Mouse (Mus musculus) urinary bladder, adult 18-20 months (tissue): ENCODE results near the gene Hyal1.
"Not testable (repeated sequence)": the region's sequence is repeated elsewhere in the genome, so short reads cannot be mapped to it uniquely, and the experiment has no call there.

Experiments
- DNase-seq, 2 experiments: peaks; one replicate each; pipeline ENCODE4 v3.0.0; 2022; ENCODE audit warnings: low spot score in 2 of 2, mixed read lengths in 2 of 2

Hyal1 gene

DNA sequence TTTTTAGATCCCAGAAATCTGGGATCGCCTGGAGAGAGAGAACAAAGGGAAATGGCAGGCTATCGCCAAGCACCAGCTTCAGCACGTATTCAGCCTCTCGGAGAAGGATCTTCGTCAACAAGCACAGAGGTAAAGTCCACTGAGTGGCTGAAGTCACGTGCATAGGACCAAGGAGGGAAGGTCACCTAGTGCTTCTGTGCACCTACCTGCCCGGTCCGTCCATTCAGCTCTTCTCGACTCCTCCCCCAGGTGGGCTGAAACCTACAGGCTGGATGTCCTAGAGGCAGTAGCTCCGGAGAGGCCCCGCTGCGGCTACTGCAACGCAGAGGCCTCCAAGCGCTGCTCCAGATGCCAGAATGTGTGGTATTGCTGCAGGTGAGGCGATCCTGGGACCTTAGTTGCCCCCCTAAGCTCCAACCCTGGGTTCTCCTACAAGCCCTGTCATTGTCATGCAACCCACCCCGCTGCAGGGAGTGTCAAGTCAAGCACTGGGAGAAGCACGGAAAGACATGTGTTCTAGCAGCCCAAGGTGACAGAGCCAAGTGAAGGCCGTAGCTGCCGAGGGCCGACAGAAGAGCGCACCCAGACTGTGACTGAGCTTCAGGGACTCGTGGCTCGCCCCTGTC is 26.1 kb upstream of the Hyal1 start:
- DNase-seq = no peak

GRCm38 (mm10) chr9:107551117-107551889 is 25.4 kb upstream of the Hyal1 start, which contains the start of gene Rassf1:
Gene Rassf1, plus strand, starts transcription at chr9:107551555.
- DNase-seq = peak; percentile 60 to 67

GRCm38 (mm10) chr9:107551890-107552355 is 24.8 kb upstream of the Hyal1 start:
- no peak for DNase-seq

DNA sequence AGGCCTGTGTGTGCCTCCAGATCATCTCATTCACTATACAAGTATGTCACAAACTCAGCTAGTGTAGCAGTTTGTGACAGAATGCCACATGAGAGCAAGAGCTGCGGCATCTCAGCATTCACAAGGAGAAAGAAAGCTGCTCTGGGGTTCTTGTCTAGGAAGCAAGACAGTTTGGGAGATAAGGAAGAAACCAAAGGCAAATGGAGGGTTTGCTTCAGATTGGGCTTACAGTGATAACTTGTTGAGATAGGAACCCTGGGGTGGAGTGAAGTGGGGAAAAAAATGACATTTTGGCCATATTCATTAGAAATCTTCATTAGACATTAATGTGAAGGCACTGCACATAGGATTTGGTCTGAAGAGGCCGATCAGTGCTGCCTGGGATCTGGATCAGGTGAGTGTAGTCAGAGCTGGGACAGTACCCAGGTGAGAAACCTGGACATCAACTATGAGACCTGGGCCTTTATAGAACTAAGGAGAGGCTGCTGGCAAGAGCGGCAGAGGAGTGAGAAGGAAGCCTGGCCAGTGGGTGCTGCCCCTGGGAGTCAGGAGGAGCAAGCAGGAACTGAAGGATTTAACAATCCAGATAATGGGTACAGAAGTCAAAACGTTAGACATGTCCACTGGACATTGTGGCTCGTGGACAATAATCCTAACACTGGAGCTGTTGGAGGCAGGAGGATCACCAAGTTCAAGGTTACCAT is 23.9 kb upstream of the Hyal1 start:
- DNase-seq = no peak

- DNase-seq = no peak
These were observed 23.0 kb upstream of the Hyal1 start for GRCm38 (mm10) chr9:107553541-107554318.

GRCm38 (mm10) chr9:107554319-107554825 is 22.4 kb upstream of the Hyal1 start:
- DNase-seq = peak; percentile 87 to 91

GRCm38 (mm10) chr9:107555031-107555457 is 21.7 kb upstream of the Hyal1 start:
- peak in 1 of 2 experiments; percentile 59 for DNase-seq

DNA sequence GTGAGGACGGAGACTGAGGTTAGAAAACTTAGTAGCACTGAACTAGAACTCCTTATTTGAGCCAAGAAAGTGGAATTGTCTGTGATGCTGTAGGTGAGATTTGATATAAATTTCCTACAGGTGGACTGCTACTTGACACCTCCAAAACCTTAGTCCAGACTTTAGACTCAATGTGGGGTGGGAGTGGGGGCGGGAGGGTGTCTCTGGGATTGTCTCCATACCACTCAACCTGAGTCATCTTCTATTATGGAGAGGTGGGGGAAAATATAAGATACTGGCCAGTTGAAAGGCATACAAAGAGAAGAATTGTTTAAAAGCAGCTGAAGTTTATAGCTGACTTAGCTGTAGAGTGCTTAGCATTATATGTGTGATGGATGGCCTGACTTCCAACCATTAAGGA is 21.0 kb upstream of the Hyal1 start:
- no peak for DNase-seq

DNA sequence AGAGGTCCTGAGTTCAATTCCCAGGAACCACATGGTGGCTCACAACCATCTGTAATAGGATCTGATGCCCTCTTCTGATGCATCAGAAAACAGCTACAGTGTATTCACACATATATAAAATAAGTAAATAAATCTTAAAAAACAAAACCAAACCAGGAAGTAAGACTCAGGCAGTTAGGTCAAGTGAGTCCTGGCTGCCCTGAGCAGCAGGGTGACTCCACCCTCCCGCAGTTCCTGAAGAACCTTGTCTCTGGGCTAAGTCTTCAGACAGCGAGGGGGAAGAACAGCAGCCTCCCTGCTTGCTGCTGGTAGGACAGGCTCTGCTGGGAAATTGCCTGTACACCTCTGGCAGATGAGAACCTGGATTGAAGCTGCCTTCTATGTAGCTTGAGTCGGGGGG is 20.4 kb upstream of the Hyal1 start:
- DNase-seq = no peak

DNA sequence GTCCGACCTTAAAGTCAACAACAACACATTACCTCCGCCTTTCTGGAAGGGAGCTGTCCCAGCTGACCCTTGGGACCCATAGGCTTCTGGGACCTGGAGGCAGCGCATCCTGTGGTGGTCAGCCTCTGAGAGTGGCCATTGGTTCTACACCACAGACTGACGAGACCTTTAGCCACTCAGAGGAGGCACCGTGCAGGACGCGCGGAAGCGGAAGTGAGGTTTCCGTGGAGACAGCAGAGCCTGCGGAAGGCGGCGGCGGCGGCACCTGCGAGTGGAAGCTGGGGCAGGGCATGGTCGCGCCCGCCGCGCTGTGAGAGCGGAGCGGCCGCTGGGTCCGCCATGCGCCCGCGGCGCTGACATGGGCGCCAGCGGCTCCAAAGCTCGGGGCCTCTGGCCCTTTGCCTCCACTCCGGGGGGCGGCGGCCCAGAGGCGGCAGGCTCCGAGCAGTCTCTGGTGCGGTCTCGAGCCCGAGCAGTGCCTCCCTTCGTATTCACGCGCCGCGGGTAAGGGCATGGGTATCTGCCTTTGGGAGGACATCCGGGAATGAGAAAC is 13.6 kb upstream of the Hyal1 start, which contains the start of gene Tusc2:
TSS of gene Tusc2 (plus strand) at position 227 of the 553 bp plus-strand sequence.
- DNase-seq = peak; percentile 91 to 93

GRCm38 (mm10) chr9:107565556-107565955 is 11.2 kb upstream of the Hyal1 start:
- not testable (repeated sequence) for DNase-seq

- peak in 1 of 2 experiments; percentile 78 for DNase-seq
These were observed 10.6 kb upstream of the Hyal1 start for GRCm38 (mm10) chr9:107566041-107566709.

- DNase-seq = no peak
These were observed 9.9 kb upstream of the Hyal1 start for GRCm38 (mm10) chr9:107566855-107567254.

GRCm38 (mm10) chr9:107567702-107568319 is 8.9 kb upstream of the Hyal1 start, which contains the start of gene Hyal2:
Gene Hyal2, plus strand, starts transcription at chr9:107567945.
- DNase-seq = no peak

GRCm38 (mm10) chr9:107568331-107569261 is 8.1 kb upstream of the Hyal1 start:
- DNase-seq = peak; percentile 79 to 83

GRCm38 (mm10) chr9:107569270-107569669 is 7.5 kb upstream of the Hyal1 start:
- DNase-seq = no peak

DNA sequence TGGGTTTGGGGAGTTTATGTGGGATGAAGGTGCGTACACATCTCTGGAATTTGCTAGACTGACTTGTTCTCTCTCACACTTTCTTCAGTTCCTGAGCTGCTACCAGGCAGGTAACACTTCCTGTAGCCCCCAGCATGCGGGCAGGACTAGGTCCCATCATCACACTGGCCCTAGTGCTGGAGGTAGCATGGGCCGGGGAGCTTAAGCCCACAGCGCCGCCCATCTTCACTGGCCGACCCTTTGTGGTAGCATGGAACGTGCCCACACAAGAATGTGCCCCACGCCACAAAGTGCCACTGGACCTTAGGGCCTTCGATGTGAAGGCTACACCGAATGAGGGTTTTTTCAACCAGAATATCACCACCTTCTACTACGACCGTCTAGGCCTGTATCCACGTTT is 6.7 kb upstream of the Hyal1 start:
- peak in 1 of 2 experiments; percentile 33 for DNase-seq

GRCm38 (mm10) chr9:107570845-107571244 is 5.9 kb upstream of the Hyal1 start:
- DNase-seq = peak in 1 of 2 experiments; percentile 41
